Mouse (Mus musculus): ENCODE measurements at regions not wholly inside any gene's neighbourhood (a gene's known extent, or its start where the extent isn't known, plus 50 kb on each side); places are given as distances from the start of the nearest gene placed in this dataset.

DNA sequence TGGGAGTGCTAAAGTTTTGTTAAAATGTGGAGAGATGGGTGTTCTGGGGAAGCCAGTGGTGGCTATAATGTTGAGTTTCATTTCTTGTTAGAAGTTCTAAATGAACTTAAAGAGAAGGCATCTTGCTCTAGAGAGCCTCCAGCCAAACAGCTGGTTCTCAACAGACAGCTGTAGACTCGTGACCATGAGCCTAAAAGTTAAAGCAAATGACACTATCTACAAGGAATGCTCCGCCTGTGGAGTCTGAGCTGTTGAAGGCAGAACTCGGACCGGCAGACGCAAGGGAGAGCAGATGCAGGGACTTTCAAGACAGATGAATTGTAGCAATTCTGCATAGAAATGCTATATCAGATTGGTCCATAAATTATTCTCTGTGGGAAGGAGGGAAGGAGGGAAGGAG is 114.1 kb upstream of the Fn1 start:
- no peak for DNase-seq (ENCODE audit: low read depth, low spot score)

DNA sequence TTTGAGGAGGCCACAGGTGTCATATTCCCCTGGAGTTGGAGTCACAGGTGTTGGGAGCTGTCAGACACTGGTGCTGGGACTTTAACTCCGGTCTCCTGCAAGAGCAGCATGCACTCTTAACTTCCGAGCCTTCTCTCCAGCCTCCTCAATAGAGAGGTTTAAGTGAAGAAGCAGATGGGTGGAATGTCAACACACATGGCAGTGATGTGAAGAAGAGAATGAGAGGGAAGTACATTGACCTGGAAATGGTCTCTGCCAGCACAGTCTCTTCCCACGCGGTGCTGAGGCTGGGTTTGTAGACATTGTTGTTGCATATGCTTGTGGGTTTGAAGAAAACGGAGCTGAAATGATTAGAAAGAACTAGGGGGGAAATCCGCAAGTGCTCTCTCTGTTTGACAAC is 112.0 kb upstream of the Fn1 start:
- no peak for DNase-seq (ENCODE audit: low read depth, low spot score)

DNA sequence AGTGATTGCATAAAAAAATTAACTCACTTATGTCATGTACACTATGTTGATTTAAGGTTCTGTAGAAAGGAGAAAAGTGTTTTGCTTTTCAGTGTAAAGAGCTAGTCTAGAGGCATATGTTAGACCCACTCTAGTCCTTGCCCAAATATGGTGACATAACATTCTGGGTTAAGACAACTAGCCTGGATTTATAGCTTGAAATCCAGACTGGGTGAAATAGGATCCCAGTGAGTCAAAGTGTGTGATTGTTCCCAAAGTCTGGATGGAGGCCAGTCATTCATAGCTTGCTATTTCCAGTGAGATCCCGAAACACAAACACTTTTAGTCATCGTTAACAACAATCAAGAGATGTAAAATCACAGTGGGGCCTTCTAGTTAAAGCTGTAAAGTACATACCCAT is 110.5 kb upstream of the Fn1 start:
- no peak for DNase-seq (ENCODE audit: low read depth, low spot score)

DNA sequence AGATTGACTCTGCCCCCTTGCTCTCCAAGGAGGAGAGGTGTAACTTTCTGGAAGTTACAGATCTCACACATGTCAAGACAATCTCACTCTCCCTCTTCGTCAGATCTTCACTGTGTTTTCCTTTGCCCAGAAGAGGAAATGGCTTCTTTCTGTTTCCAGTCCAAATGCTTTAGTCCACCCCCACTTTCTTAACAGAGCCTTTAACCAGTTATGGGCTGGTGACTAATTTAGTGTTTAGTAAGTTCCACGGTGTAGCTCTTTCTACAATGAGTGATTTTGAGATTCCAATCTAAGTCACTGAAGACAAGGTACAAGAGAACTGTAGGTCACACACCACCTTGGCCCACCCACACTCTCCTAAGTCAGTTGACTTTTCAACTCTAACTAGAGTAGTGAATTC is 107.3 kb upstream of the Fn1 start:
- no peak for DNase-seq (ENCODE audit: low read depth, low spot score)

DNA sequence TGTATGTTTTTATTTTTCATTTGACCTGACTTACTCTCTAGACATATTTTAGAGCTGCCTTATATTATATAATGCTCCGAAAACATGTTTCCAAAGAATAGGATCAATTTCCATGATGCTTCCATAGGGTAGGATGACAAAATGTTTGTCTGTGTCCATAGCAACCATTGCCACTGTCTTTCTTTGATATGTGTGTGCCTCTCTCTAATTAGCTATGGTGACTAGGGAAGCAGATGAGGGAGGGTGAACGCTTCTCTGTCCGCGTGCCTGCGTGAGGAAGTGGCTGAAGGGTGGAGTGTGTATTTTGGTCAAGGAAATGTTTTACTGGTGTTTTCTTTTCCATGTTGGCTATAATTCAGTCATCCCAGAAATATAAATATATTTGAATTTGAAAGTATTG is 104.2 kb upstream of the Fn1 start:
- DNase-seq (ENCODE audit: low read depth, low spot score): no peak

DNA sequence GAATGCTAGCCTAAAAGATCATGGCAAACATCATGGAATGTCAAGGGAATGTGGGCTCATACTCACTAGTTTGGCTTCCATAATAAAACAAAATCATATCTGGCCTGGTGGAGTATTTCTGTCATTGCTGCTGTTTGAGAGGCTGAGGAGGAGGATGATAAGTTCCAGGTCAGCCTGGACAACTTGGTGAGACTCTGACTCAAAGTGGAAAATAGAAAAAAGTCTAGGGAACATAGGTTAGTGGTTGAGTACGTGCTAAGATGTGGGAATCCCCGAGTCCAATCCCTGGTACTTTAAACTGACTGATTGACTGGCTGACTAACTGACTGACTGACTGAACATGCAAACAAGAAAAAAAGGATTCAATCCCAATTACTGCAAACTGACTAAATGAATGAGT is 103.2 kb upstream of the Fn1 start:
- DNase-seq (ENCODE audit: low read depth, low spot score): no peak

DNA sequence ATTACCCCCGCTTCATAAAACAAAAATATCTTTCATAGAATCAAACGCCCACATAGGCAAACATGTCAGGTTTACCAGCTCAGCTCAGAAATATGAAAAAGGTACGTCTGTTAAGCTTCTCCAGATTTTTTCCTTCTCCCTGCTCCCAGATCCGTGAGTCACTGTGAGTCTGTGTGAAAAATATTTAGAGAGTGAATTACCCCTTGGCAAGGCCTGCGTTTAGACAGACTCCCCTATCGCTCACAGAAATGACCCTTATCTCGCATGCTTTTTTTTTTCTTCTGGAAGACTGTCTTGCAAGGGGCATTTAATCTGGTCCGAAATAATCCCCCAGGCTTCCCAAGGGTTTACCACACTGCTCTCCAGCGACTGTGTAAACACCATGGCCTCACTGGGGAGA is 102.4 kb upstream of the Fn1 start:
- DNase-seq (ENCODE audit: low read depth, low spot score): no peak

DNA sequence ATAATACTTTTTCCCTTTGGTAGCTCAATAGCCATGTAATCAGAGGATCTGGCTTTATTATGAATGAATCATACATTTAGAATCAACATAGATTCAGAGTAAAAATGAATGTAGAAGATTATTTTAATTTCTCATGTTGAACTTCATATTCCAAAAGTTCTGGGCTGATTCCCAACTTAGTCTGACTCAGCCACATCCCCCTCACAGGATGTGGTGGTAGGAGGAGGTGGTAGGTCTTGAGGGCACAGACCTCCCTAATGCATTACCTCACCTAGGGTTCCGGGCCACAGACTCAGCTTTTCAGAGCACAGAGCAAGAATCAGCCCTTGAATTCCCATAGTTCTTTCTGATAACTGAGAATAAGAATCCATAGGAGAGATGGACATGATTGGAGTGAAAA is 99.4 kb upstream of the Fn1 start:
- DNase-seq (ENCODE audit: low read depth, low spot score): no peak

DNA sequence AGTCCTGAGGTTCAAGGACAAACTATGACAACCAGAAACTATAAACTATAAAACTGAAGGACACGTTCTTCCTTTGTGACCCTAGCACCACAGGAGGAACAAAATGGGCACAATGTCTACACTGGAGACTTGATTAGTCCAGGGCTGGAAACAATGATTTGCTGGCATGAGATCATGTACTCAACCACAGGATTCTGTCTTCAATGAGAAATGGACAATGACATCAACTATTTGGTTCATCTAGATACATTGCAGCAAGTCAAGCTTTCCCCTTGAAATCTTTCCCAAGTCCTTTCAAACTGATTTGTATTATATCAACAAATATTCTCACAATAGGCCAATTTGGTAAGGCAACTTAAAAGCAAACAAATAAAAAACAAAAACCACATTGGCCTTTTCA is 98.6 kb upstream of the Fn1 start:
- DNase-seq (ENCODE audit: low read depth, low spot score): no peak

DNA sequence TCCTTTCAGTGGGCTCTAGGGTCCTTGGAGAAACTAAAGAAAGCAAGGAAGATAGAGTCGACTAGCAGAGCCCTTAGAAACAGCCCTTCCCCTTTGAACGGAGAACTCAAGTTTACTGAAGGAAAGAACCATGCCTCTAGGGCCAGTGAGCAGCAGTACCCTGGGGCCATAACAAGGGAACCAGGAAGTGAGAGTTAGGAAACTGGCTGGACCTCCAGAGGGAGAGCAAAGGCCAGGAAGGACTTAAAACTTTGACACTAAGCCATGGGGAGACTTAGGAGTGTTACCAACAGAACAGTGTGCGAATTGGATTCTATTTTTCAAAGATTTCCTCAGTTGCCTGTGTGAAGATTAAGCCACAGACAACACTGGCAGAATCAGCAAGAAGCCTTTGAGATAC is 82.6 kb upstream of the Fn1 start:
- no peak for DNase-seq (ENCODE audit: low read depth, low spot score)

DNA sequence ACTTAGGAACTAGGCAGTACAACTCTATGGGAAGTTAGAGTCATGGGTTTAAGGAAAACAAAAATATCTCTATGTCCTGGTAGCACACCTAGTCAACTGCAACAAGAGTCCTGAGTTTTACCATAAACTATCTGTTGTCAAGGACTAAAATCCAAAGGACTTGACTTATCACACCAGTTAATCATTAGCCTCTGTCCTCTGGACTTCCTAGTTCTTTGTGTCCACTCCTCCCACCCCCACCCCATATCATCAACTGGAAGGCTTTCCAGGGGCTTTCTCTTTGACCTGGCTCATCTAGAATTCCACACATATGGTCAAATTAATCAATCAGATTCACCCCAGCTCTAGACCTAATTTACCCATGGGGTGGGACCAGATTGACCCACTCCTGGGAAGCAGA is 78.6 kb upstream of the Fn1 start:
- no peak for DNase-seq (ENCODE audit: low read depth, low spot score)

DNA sequence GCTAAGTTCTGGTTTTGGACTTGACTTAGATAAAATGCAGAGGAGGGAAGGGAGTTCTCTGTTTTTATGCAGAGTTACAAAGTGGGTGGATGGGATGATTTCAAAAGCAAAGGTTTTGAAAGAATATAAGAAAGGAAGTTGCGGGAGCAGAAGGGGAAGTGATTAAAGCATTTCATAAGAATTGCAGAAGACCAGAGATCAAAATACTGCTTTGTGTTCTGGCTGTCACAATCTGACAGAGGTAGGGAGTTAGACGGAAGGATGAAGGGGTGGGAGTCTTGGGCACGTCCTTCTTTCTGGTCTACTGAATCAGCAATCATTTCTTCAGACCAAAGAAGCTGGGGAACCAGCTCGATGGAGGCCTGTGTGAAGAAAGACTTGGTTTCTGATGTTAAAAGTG is 78.0 kb upstream of the Fn1 start:
- no peak for DNase-seq (ENCODE audit: low read depth, low spot score)

DNA sequence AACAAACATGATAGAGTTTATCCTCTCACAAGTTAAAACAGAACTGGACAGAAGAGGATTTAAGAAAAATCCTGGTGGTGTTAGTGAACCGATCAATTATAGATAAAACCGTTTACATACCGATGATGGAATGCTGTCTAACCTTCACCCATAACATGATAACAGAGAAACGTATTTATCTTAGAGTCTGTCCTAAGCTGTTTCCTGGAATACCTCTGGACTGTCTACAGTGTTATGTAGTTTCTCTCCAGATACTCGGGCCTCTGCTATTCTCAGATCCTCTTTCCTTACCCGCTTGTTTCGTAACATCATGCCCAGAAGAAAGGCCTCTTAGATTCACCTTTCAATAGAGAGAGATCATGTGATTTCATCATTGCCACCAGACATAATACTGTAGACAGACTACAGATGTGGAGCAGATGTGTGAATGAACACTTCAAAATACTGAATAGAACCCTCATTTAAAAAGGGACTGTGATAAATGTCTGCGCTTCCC is 75.9 kb upstream of the Fn1 start:
- DNase-seq (ENCODE audit: low read depth, low spot score): no peak

DNA sequence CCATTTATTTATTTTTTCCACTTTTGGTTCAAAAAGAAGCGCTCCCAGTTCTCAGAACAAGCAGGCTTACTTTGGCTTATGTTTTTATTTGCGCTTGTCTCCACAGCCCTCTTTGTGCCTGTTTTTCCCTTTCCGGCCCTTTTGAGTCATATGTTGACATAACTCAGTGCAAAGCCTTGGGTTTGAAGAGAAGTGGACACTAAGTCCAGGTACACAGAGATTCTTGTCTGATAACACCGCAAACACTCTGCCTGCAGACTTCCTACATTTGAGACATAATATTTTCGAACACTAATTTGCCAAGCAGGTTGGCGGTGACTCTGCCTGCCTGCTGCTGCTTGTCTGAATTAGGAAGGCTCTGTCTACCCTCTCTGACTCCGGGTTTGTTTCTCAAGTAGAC is 70.8 kb upstream of the Fn1 start:
- no peak for DNase-seq (ENCODE audit: low read depth, low spot score)

DNA sequence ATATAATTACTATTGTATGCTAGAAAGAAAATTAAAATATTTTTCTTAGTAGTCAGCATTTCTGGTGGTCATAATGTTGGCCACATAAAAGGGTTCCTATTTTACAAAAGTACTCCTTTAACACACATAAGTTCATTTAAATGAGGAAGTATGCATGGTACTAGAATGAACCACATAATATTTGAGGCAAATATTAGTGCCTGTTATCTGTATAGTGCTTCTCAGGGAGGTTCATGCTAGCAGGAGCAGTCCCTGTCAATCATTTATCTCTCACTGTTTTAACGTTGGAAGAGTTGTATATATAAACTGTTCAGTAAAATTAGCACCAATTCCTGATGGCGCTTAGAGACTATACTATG is 70.0 kb upstream of the Fn1 start:
- no peak for DNase-seq (ENCODE audit: low read depth, low spot score)

DNA sequence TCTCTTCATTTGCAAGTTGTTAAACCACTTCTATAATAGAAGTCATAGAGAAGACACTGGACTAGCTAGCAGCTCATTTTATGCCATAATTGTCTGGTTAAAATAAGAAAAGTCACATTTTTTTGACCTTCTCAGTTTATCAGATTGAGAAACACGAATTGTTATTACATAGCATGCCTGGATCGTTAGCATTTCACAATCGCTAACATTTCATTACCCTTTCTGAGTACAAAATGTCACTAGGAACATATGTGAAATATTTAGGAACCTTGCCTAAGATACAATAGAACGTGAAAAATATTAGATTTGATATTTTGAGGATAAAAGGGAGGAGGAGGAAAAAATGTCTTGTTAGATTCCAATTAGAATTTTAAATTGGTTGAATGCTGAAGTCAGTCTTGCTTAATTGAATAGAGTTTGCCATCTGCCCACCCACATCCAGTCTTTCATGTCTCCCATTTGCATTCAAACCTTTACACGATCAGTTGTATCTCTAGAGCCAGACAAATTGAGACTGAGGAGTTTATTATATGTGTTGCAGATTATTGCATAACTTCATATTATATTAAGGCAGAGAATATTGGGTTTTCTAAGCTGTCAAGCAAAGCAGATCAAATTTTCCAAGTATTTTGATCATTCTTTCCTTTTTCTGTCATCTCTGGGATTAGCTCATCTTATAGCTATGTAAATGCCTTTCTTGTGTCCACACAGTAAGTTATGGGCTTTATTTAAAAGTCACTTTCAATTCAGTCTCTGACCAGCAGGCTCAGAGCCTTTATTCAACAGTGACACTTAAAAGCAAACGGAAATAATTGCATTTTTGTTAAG is 69.4 kb upstream of the Fn1 start:
- no peak for DNase-seq (ENCODE audit: low read depth, low spot score)
